Comparison of ENCODE assay signal across 1 mouse cellular context in the genomic region with DNA sequence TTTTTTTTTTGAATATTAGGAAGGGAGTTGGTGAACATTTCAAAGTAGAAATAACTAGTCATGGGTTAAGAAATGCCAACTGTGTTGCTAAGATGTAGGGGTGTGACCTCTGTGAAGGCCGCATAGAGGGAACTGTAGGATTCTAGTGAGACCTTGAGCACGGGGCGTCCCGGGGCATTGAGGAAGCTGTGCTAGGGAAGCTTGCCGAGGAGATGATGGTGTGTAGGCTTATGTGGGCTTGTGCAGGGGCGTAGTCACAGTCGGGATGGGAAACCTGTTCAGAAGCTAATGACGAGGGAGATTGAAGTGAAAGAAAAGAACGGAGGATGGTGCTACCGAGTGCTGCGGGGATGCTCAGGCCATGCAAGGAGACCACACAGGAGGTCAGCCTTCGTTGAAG.
A peak's percentile ranks its signal among the peaks of the same experiment; 100 is the strongest.
TF ChIP-seq lines count a peak whose summit lies in the region.

No protein-coding gene starts in this region.

TF ChIP-seq in ES-E14, 5 proteins besides CTCF, POLR2A, EP300 and RAD21:
- TF ChIP-seq ZC3H11A (IDR thresholded peaks at IDR 0.05; ENCODE audit: borderline replicate concordance, low read depth, low read length) (no peak), CHD2 (IDR thresholded peaks at IDR 0.05; ENCODE audit: low read depth, low read length) (no peak), MAFK (IDR thresholded peaks at IDR 0.05; ENCODE audit: insufficient read depth, low read depth, low read length) (no peak), ZNF384 (IDR thresholded peaks at IDR 0.05; ENCODE audit: low read depth, low read length) (0 out of 2 replicates have a peak, but pooled peaks have one; percentile 9), HCFC1 (IDR thresholded peaks at IDR 0.05; ENCODE audit: borderline replicate concordance, insufficient read depth, low read length) (no peak)
TF ChIP-seq in ES-E14: peak in this region for 1.
